Mouse (Mus musculus) midbrain, embryonic 16.5 days (tissue): ENCODE results near the gene Slc29a1. TPM values are rescaled to one million over a fixed set of nuclear protein-coding genes. Genes with fewer than 3 reads are reported as not detected.

Experiments used
- ATAC-seq: fragments of 200-750 bp; cut with Nextera tagmentation; 2 replicates; pipeline ENCODE4 v1.8.0; 2017; ENCODE audit warnings: moderate TSS enrichment
- H3K27ac ChIP-seq: fragments of 300-500 bp; sonication (generic); 2 replicates; pipeline ENCODE4 v1.5.1; 2014; ENCODE audit warnings: mild to moderate bottlenecking, low read length, mixed read lengths
- H3K27me3 ChIP-seq: fragments of 300-500 bp; sonication (generic); 2 replicates; pipeline ENCODE4 v1.6.1; 2014; ENCODE audit warnings: low read depth, low read length, mixed read lengths; ENCODE audit not compliant: control insufficient read depth, insufficient read depth
- H3K36me3 ChIP-seq: fragments of 300-500 bp; sonication (generic); 2 replicates; pipeline ENCODE4 v1.6.1; 2014; ENCODE audit warnings: mild to moderate bottlenecking, low read length, moderate library complexity, mixed read lengths; ENCODE audit not compliant: control insufficient read depth, insufficient read depth
- H3K4me1 ChIP-seq: fragments of 300-500 bp; sonication (generic); 2 replicates; pipeline ENCODE4 v1.6.1; 2014; ENCODE audit warnings: mild to moderate bottlenecking, low read length, mixed read lengths; ENCODE audit not compliant: control insufficient read depth, insufficient read depth
- H3K4me2 ChIP-seq: fragments of 300-500 bp; sonication (generic); 2 replicates; pipeline ENCODE4 v1.6.1; 2014; ENCODE audit warnings: mild to moderate bottlenecking, low read length, mixed read lengths
- H3K4me3 ChIP-seq: fragments of 300-500 bp; sonication (generic); 2 replicates; pipeline ENCODE4 v1.5.1; 2014; ENCODE audit warnings: low read depth, mild to moderate bottlenecking, low read length, moderate library complexity, mixed read lengths
- H3K9ac ChIP-seq: fragments of 300-500 bp; sonication (generic); 2 replicates; pipeline ENCODE4 v1.6.1; 2014; ENCODE audit warnings: low read depth, low read length, mixed read lengths
- H3K9me3 ChIP-seq: fragments of 300-500 bp; sonication (generic); replicated peaks from 2 replicates; pipeline ENCODE4 v1.6.1; 2014; ENCODE audit warnings: mild to moderate bottlenecking, low read length, mixed read lengths; ENCODE audit not compliant: control insufficient read depth, poor library complexity, severe bottlenecking
- WGBS: fragments of 180-500 bp; shearing (Covaris S2); extraction: QIAGEN DNeasy Blood & Tissue Kit; methylation state at CpG from one replicate; pipeline ENCODE4 v1.1.7; 2014; 5-methylcytosine and 5-hydroxymethylcytosine counted together
- polyA plus RNA-seq: library from polyadenylated mRNA; unstranded; fragments of >200 nt; fragmentation: Nextera tagmentation; extraction: Ambion mirVana; gene quantifications from 2 replicates; pipeline ENCODE4 v1.2.1, GENCODE M21; 2015

Gene Slc29a1
- polyA plus RNA-seq, 1 experiment from 2014 or later, result 37.8 TPM

DNA sequence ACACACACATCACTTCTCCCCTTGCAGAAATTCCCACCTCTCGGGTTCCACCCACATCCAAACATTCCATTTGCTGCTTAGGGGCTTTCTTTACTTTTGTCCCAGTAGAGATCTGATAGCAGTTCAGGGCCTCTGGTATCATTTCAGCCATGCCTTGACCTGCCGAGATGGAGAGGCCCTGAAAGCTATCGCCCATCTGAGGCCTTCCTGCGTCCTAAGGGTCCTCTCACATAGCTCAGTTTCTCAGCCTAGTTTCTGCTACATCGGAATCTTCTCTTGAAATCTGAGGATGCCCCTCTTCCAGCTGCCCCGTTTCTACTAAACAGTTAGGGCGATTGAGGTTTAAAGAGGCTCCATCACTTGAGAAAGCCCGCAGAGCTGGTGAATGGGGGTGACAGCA is 5.2 kb downstream of the Slc29a1 start:
- no peak for ATAC-seq
- H3K4me3 ChIP-seq, result no peak overlapping the region
- H3K4me1 ChIP-seq, result peaks cover 27% of the 10 kb centered on the region
- 50% methylated on average over 8 of the region's 8 CpGs for WGBS
- H3K27ac ChIP-seq, result no peak overlapping the region
- no peaks in the 10 kb centered on the region for H3K36me3 ChIP-seq
- H3K9ac ChIP-seq, result no peak overlapping the region
- H3K27me3 ChIP-seq, result peaks cover 8% of the 10 kb centered on the region
- H3K9me3 ChIP-seq, result no peaks in the 10 kb centered on the region
- peak overlapping the region; percentile 96 for H3K4me2 ChIP-seq

DNA sequence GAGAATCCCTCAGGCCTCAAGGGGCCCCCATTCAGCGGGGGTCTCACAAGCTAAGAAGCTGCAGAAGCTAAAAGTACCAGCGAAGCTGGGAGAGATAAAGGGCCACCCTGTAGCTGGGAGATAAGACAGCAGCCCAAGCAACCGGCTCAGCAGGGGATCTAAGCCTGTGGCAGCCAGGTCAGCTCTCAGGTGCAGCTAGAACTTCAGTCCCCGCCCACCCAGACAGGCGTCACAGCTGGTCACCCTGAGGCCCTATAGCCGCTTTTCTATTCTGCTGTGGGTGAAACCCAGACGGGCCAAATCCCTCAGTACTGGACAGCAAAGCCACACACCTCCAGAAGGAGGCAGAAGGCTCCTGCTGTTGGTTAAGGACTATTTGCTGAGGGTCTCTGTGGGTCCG is 5.9 kb downstream of the Slc29a1 start:
- peaks cover 27% of the 10 kb centered on the region for H3K4me1 ChIP-seq
- no peak overlapping the region; the same call in 1 of the 2 replicates for H3K4me2 ChIP-seq
- no peak overlapping the region for H3K4me3 ChIP-seq
- H3K27me3 ChIP-seq, result peaks cover 8% of the 10 kb centered on the region
- ATAC-seq, result no peak
- WGBS, result 22% methylated on average over 8 of the region's 8 CpGs
- H3K9ac ChIP-seq, result no peak overlapping the region
- no peaks in the 10 kb centered on the region for H3K9me3 ChIP-seq
- H3K27ac ChIP-seq, result no peak overlapping the region
- no peaks in the 10 kb centered on the region for H3K36me3 ChIP-seq

DNA sequence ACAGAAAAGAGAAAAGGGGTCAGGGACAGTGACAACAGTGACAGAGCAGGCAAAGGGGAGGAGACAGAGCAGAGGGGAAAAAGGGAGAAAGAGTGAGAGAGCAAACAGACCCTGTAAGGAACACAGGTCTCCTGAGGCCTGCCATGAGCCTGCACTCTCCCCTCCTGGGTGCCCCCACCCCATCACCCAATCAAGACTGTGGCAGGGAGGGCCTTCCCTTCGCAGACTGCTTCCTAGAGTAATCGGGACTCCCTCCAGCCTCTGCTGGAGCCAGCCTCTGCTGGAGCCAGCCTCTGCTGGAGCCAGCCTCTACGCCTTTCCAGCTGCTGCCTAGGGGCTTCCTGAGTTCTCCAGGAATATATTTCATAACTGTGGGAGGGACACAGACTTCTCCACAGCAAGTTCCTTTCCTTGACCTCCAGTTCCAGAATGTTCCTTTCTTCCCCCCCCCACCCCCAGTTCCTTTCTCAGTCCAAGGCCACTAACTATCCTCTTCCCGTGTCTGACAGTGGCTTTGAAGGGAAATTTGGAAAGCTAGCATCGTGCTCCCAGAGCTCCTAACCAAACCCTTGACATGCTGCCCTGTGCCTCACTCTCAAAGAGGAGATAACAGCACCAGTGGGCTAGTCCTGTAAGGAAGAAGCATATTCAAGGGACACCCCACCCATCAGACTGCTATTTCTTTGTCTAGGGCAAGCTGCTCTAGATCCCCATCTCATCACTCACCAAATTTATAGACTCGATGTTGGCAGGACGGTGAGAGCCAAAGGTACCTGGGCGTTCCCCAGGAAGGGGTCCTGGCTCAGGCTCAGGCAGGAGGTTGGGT is 6.6 kb downstream of the Slc29a1 start:
- H3K4me1 ChIP-seq, result peaks cover 27% of the 10 kb centered on the region
- 53% methylated on average over 8 of the region's 8 CpGs for WGBS
- no peak for ATAC-seq
- no peaks in the 10 kb centered on the region for H3K9me3 ChIP-seq
- H3K27me3 ChIP-seq, result peaks cover 8% of the 10 kb centered on the region
- no peak overlapping the region for H3K4me2 ChIP-seq
- no peaks in the 10 kb centered on the region for H3K36me3 ChIP-seq
- H3K9ac ChIP-seq, result 0 out of 2 replicates have a peak overlapping the region, but pooled peaks have one; percentile 21
- no peak overlapping the region for H3K4me3 ChIP-seq
- no peak overlapping the region for H3K27ac ChIP-seq

DNA sequence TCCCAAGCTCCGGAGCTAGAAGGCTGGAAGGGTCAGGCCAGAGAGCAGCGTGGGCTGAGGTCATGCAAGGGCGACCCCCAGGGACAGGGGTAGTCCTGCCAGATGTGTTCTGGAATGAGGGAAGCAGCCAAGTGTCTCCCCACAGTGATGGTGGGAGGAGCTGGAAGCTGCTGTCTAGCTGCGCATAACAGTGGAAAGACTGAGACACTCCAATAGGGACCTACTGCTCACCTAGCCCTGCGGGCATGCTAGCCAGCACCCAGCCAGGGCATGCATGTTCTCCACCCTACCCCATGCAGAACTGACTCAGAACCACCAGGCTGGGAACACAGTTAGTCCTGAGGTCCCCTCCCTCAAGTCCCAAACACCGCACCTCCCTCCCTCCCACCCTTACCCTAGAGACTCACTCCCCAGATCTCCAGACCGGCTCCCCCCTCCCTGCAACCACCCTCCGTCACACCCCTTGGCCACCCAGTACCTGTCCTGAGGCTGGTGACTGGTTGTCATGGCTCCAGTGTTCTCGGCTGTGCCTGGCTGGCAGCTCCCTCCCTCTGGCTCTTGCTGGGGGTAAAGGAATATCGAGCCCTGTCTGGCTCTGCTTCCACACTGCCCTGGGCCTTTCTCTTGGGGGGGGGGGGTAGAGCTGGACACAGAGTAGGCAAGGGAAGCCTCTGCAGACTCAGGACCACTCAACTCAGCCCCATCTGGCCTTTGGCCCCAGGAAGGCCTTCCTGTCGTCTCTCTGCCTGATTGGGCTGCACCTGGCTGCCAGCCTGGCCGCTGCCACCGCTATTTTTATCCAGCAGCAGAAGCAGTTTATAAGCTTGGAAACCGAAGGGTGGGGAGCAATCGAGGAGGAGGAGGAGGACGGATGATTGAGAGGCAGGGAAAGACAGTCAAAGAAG is 7.5 kb downstream of the Slc29a1 start:
- peaks cover 27% of the 10 kb centered on the region for H3K4me1 ChIP-seq
- H3K4me2 ChIP-seq, result 0 out of 2 replicates have a peak overlapping the region, but pooled peaks have one; percentile 12
- H3K4me3 ChIP-seq, result no peak overlapping the region
- H3K27me3 ChIP-seq, result peaks cover 8% of the 10 kb centered on the region
- H3K27ac ChIP-seq, result no peak overlapping the region
- no peaks in the 10 kb centered on the region for H3K9me3 ChIP-seq
- no peak for ATAC-seq
- H3K36me3 ChIP-seq, result no peaks in the 10 kb centered on the region
- WGBS, result 57% methylated on average over 16 of the region's 16 CpGs
- H3K9ac ChIP-seq, result 0 out of 2 replicates have a peak overlapping the region, but pooled peaks have one; percentile 21

DNA sequence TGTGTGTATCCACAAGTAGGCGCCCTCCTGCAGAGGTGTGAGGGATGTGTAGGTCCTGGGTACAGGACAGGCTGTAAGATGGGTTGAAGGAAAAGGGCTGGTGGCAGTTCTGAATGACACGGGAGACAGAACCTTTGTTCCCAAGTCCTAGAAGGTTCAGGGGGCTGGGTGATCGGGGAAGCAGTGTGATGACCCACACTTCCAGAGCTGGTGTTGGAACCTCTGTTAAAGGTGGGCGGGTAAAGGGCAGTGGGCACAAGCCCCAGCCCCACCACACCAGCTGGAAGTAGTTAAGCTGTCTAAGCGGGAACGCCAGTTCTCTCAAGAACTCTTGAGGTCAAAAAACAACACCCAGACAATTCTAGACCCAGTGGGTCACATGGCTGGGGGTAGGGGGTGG is 9.0 kb downstream of the Slc29a1 start:
- no peaks in the 10 kb centered on the region for H3K36me3 ChIP-seq
- H3K4me1 ChIP-seq, result peaks cover 22% of the 10 kb centered on the region
- ATAC-seq, result no peak
- H3K27ac ChIP-seq, result no peak overlapping the region
- H3K9ac ChIP-seq, result no peak overlapping the region
- H3K9me3 ChIP-seq, result no peaks in the 10 kb centered on the region
- H3K4me2 ChIP-seq, result no peak overlapping the region
- WGBS, result 85% methylated on average over 6 of the region's 6 CpGs
- H3K27me3 ChIP-seq, result peaks cover 8% of the 10 kb centered on the region
- H3K4me3 ChIP-seq, result no peak overlapping the region

DNA sequence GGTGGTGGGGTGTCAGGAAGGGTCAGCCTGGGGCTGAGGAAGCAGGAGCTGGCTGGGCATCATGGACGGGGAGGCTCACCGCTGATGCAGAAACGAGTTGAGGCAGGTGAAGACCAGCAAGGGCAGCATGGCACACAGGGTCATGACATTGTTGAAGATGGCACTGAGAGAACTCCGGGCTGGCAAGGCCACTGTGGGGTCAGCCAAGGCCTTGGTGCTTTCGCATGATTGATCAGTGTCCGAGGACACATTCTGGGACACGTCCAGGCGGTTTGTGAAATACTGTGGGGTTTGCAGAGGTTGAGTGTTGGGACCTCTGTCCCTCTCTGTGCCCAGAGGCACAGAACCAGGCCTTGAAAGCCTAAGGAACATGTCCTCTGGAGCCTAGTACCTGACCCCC is 9.6 kb downstream of the Slc29a1 start:
- Histone ChIP-seq H3K4me3 (no peak overlapping the region), H3K4me2 (no peak overlapping the region), H3K9ac (no peak overlapping the region), H3K27me3 (peaks cover 8% of the 10 kb centered on the region), H3K36me3 (no peaks in the 10 kb centered on the region), H3K4me1 (peaks cover 22% of the 10 kb centered on the region), H3K27ac (no peak overlapping the region), H3K9me3 (no peaks in the 10 kb centered on the region)
- 87% methylated on average over 8 of the region's 8 CpGs for WGBS
- ATAC-seq, result no peak

DNA sequence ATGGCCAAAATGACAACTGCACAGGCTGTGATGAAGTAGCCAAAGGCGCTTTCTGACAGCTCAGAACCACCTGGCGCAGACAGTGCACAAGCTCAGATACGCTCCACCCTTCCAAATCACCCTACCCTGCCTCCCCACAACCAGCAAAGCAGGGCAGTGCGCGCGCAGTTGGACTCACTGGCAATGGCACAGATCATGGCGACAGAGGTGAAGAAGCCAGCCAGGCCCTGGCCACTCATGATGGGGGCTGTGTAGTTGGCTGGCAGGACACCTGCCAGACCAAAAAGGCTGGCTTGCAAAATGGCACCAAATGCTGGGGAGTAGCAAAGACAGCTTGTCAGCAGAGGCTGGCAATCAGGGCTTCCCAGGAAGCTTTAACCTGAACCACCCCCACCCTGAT is 10.2 kb downstream of the Slc29a1 start:
- Histone ChIP-seq H3K27ac (no peak overlapping the region), H3K9me3 (no peaks in the 10 kb centered on the region), H3K4me2 (no peak overlapping the region), H3K9ac (no peak overlapping the region), H3K36me3 (no peaks in the 10 kb centered on the region), H3K4me1 (peaks cover 22% of the 10 kb centered on the region), H3K4me3 (no peak overlapping the region), H3K27me3 (peaks cover 7% of the 10 kb centered on the region)
- WGBS, result 96% methylated on average over 7 of the region's 7 CpGs
- ATAC-seq, result no peak

DNA sequence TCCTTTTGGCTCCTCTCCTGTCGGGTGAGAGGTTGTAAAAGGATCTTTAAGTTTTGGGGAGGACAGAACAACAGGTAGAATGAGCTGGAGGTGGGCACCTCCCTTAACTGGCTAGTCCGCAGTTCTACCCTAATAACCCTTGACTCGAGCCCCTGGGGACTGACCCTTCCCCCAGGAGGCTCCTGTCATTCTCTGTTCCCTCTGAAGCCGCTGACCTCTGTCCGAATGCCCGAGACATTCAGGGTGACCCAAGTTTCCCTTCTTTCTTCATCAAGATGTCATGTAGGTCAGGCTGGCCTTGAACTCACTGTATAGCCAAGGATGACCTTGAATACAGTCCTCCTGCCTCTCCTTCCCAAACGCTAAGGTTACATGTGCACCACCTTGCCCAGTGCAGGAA is 11.0 kb downstream of the Slc29a1 start:
- WGBS, result 96% methylated on average over 7 of the region's 7 CpGs
- no peak for ATAC-seq
- no peaks in the 10 kb centered on the region for H3K27me3 ChIP-seq
- no peaks in the 10 kb centered on the region for H3K36me3 ChIP-seq
- peaks cover 21% of the 10 kb centered on the region for H3K4me1 ChIP-seq
- H3K27ac ChIP-seq, result no peak overlapping the region
- H3K9me3 ChIP-seq, result no peaks in the 10 kb centered on the region
- no peak overlapping the region for H3K4me2 ChIP-seq
- H3K9ac ChIP-seq, result no peak overlapping the region
- no peak overlapping the region for H3K4me3 ChIP-seq

DNA sequence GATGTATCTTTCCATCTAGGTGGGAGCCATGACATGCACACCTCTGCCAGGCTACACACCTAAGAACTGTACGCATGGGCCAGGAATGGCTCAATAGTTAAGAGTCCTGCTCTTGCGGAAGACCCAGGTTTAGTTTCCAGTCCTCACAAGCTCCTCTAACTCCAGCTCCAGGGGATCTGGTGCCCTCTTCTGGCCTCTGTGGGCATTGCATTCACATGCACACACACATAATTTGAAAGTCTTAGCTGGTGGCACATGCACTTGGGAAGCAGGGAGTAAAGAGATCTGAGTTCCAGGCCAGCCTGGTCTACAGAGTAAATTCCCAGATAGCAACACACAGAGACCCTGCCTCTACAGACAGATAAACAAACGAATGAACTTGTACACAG is 13.0 kb downstream of the Slc29a1 start:
- Histone ChIP-seq H3K4me1 (peaks cover 13% of the 10 kb centered on the region), H3K36me3 (no peaks in the 10 kb centered on the region), H3K27ac (no peak overlapping the region), H3K4me2 (no peak overlapping the region), H3K9me3 (no peaks in the 10 kb centered on the region), H3K4me3 (no peak overlapping the region), H3K27me3 (no peaks in the 10 kb centered on the region), H3K9ac (no peak overlapping the region)
- ATAC-seq, result no peak
- WGBS, result 98% methylated on average over 3 of the region's 3 CpGs
